Mouse (Mus musculus) intestine, embryonic 14.5 days (tissue): ENCODE data around the gene Cmtm2a. TPM values are rescaled to one million over a fixed set of nuclear protein-coding genes. Genes with fewer than 3 reads are reported as not detected.
A peak's percentile ranks its signal among the peaks of the same experiment; 100 is the strongest.

ENCODE experiments used
- ATAC-seq: fragments of 200-750 bp; cut with Nextera tagmentation; replicated peaks from 2 replicates; pipeline ENCODE4 v1.8.0; 2017; ENCODE audit warnings: low read depth, moderate number of reproducible peaks, moderate TSS enrichment, moderate library complexity; ENCODE audit not compliant: low FRiP score, low TSS enrichment
- DNase-seq: peaks from one replicate; pipeline ENCODE4 v3.0.0-alpha.2; 2018; ENCODE audit warnings: low spot score
- H3K27ac ChIP-seq: fragments of 300-500 bp; sonication (generic); 2 replicates; pipeline ENCODE4 v1.5.1; 2014; ENCODE audit warnings: low read depth, mild to moderate bottlenecking, control low read depth
- H3K27me3 ChIP-seq: fragments of 300-500 bp; sonication (generic); replicated peaks from 2 replicates; pipeline ENCODE4 v1.6.1; 2014; ENCODE audit warnings: low read length, control low read depth; ENCODE audit not compliant: control insufficient read depth, insufficient read depth
- H3K36me3 ChIP-seq: fragments of 300-500 bp; sonication (generic); 2 replicates; pipeline ENCODE4 v1.6.1; 2014; ENCODE audit warnings: low read length, control low read depth; ENCODE audit not compliant: control insufficient read depth, insufficient read depth
- H3K4me1 ChIP-seq: fragments of 300-500 bp; sonication (generic); replicated peaks from 2 replicates; pipeline ENCODE4 v1.6.1; 2014; ENCODE audit warnings: low read length, control low read depth, mixed read lengths; ENCODE audit not compliant: control insufficient read depth, insufficient read depth
- H3K4me2 ChIP-seq: fragments of 300-500 bp; sonication (generic); 2 replicates; pipeline ENCODE4 v1.6.1; 2014; ENCODE audit warnings: low read length
- H3K4me3 ChIP-seq: fragments of 300-500 bp; sonication (generic); 2 replicates; pipeline ENCODE4 v1.5.1; 2014; ENCODE audit warnings: low read depth, low read length, control low read depth, mixed read lengths
- H3K9ac ChIP-seq: fragments of 300-500 bp; sonication (generic); 2 replicates; pipeline ENCODE4 v1.6.1; 2014; ENCODE audit warnings: mild to moderate bottlenecking, low read length
- H3K9me3 ChIP-seq: fragments of 300-500 bp; sonication (generic); 2 replicates; pipeline ENCODE4 v1.6.1; 2016; ENCODE audit warnings: low read length, control low read depth; ENCODE audit not compliant: control insufficient read depth
- WGBS: fragments of 180-500 bp; shearing (Covaris S2); extraction: QIAGEN DNeasy Blood & Tissue Kit; methylation state at CpG from one replicate; pipeline ENCODE4 v1.1.7; 2014; 5-methylcytosine and 5-hydroxymethylcytosine counted together
- polyA plus RNA-seq: library from polyadenylated mRNA; unstranded; fragments of >200 nt; fragmentation: Nextera tagmentation; extraction: Ambion mirVana; gene quantifications from 2 replicates; pipeline ENCODE4 v1.2.1, GENCODE M21; 2014

Cmtm2a gene
- polyA plus RNA-seq, 1 experiment from 2014 or later, result not detected

DNA sequence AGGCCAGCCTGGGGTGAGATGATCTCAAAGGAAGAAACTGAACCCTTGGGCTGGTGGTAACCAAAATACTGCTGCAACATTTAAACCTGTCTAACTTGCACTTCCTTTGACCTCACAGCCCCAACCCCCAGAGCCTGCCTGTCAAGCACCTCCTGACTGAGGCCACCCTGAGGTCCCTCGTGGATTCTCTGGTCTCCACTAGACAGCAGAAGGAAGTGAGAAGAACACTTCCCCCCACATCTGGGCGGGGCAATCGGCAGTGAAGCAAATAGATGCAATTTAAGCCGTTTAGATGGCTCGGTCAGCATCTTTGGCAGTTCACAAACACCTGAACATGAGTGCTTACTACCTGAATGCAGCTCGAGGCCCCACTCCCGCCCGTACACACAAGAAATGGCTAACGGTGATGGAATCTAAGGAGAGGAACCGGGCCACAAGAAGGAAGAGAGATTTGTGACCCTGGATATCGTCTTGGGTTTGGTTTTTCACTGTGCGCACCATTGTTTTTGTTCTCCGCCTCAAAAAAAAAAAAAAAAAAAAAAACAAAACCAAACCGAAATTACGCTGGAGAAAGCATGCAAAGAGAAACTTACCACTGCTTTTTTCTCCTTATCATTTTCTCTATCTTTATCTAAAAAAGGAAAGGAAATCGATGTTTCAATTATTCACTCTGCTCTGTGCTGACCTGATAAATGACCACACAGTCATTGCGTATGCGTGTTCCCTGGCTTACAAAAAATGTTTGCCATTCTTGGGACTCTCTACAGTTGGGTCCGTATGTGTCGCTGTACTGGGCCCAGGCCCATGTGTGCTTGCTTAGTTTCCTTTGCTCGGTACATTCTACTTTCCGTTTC, 45.7 kb downstream of the Cmtm2a start:
- no peak overlapping the region for H3K27ac ChIP-seq
- 67% methylated on average over 22 of the region's 22 CpGs for WGBS

DNA sequence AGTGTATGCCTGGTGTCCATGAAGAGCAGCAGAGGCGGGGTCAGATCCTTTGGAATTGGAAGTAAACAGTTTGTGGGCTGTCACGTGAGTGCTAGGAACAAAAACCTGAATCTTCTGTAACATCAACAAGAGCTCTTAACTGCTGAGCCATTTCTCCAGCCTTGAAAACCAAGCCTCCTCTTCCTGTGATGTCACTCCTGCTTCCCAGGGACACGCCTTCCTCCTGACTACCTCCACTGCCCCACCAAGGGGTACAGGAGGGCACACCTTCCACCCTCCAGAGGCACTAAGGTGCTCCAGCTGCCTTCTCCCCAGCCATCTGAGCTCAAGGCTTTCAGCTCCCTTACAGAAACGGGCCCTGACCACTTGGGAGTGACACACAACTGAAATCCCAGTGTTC, 46.4 kb downstream of the Cmtm2a start:
- Histone ChIP-seq H3K9ac (no peak overlapping the region), H3K9me3 (no peaks in the 10 kb centered on the region), H3K36me3 (peaks cover 25% of the 10 kb centered on the region; the same call in 1 of the 2 replicates), H3K4me2 (no peak overlapping the region), H3K4me1 (peaks cover 14% of the 10 kb centered on the region), H3K27me3 (no peaks in the 10 kb centered on the region), H3K27ac (no peak overlapping the region), H3K4me3 (no peak overlapping the region)
- ATAC-seq, result no peak
- no peak for DNase-seq
- 88% methylated on average over 4 of the region's 4 CpGs for WGBS

More for the DNA sequence above, 45.7 kb downstream of the Cmtm2a start:
- DNase-seq (no peak), ATAC-seq (no peak)
- Histone ChIP-seq H3K27me3 (no peaks in the 10 kb centered on the region), H3K4me2 (peak overlapping the region; percentile 82), H3K4me3 (peak overlapping the region; percentile 85), H3K9me3 (no peaks in the 10 kb centered on the region), H3K9ac (peak overlapping the region; percentile 73; the same call in 1 of the 2 replicates), H3K4me1 (peaks cover 21% of the 10 kb centered on the region), H3K36me3 (peaks cover 18% of the 10 kb centered on the region; the same call in 1 of the 2 replicates)

DNA sequence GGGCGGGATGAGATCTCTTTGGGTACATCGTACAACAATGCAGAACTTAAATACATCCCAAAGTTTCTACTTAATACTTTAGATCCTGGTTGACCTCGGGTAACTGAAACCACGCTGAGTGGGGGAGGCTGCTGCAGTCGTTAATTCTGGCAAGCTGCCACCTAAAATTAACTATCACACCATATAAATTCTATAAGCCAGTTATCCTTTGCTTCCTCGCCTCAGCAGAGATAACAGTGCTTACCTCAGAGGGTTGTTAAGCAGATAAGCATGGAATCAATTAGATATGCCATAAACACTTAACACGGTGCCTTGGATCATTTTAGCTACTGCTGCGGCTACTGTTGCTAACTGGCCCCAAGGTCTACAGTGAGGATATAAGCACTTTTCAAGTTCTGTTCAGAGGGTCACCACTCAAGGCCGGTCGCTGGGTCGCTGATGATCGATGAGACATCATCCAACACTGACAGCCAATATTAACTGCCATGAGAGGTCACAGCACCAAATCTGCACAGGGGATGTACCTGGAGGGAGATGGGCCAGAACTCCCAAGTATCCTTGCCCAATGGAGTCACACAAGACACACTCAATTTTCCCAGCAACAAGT, 50.8 kb downstream of the Cmtm2a start:
- no peaks in the 10 kb centered on the region for H3K27me3 ChIP-seq
- H3K9ac ChIP-seq, result no peak overlapping the region
- ATAC-seq (no peak), DNase-seq (no peak)
- H3K4me2 ChIP-seq, result no peak overlapping the region
- 77% methylated on average over 12 of the region's 12 CpGs for WGBS
- peaks cover 2% of the 10 kb centered on the region; the same call in 1 of the 2 replicates for H3K4me1 ChIP-seq
- H3K4me3 ChIP-seq, result no peak overlapping the region
- H3K27ac ChIP-seq, result no peak overlapping the region
- no peaks in the 10 kb centered on the region for H3K9me3 ChIP-seq
- H3K36me3 ChIP-seq, result peaks cover 64% of the 10 kb centered on the region

DNA sequence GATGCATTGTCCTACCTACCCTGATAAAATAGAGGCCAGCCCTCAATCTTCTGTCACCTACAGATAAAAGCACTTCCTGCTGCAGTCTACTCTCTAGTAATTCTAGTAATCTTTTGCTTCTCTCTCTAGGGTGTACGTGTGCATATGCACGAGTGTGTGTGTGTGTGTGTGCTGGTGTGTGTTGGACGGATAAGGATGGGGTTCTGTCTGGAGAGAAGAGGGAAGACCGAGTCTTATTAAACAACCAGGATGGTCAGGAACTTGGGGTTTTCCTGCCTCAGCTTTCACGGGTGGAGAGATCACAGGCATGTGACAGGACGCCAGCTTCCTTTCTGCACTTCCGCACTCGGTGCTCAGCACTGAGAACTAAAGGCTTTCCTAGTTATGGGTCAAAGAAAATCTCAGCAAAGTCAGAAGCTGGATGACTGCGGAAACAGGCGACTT, 53.5 kb downstream of the Cmtm2a start:
- no peak for ATAC-seq
- no peak for DNase-seq
- Histone ChIP-seq H3K36me3 (peaks cover 67% of the 10 kb centered on the region), H3K27me3 (no peaks in the 10 kb centered on the region), H3K4me2 (no peak overlapping the region), H3K9ac (no peak overlapping the region), H3K4me3 (no peak overlapping the region), H3K27ac (no peak overlapping the region), H3K9me3 (no peaks in the 10 kb centered on the region), H3K4me1 (no peaks in the 10 kb centered on the region)
- 87% methylated on average over 10 of the region's 10 CpGs for WGBS

DNA sequence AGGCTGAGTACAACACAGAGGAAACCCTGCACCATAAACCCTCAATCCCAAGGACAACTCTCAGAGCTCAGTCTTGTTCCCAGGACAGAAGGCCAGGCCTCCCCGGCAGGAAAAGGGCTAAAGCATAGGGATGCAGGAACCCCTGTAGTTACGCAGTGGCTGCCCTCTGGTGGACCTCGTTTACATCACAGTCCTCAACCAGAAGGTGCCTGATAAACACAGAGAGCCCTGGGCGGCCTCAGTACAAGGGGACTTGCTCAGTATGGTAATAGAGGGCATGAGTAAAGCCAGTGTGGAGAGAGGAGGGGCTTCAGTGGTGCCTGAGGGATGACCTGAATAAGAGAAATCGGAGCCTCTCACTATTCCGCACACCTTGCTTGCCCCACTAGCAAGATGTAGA, 58.4 kb downstream of the Cmtm2a start:
- no peak overlapping the region for H3K27ac ChIP-seq
- no peaks in the 10 kb centered on the region for H3K9me3 ChIP-seq
- 42% methylated on average over 6 of the region's 6 CpGs for WGBS
- H3K4me1 ChIP-seq, result no peaks in the 10 kb centered on the region
- no peak overlapping the region for H3K9ac ChIP-seq
- no peaks in the 10 kb centered on the region for H3K27me3 ChIP-seq
- no peak for DNase-seq
- H3K4me3 ChIP-seq, result no peak overlapping the region
- peaks cover 64% of the 10 kb centered on the region for H3K36me3 ChIP-seq
- no peak overlapping the region for H3K4me2 ChIP-seq
- no peak for ATAC-seq

DNA sequence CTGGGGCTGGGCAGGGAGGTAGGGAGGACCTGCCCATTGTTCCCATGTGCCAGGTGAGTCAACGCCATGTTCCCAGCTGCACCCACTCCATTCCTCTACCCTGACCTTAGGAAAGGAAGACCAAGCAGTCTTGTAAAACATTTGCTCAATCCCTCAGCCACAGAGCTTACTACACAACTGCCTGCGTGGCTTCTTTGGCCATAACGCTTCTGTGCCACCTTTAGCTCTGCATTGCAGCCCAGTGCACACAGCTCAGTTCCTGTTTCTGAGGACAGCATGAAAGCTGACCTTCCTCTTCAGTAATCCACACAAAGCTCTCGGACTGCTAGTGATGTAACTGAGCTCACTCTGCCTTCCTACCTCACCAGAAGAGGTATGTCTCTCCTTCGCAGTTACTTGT, 60.1 kb downstream of the Cmtm2a start:
- WGBS, result 95% methylated on average over 5 of the region's 5 CpGs
- H3K27me3 ChIP-seq, result no peaks in the 10 kb centered on the region
- H3K9ac ChIP-seq, result no peak overlapping the region
- DNase-seq (no peak), ATAC-seq (no peak)
- H3K4me2 ChIP-seq, result no peak overlapping the region
- H3K4me1 ChIP-seq, result no peaks in the 10 kb centered on the region
- H3K27ac ChIP-seq, result no peak overlapping the region
- peaks cover 64% of the 10 kb centered on the region for H3K36me3 ChIP-seq
- no peak overlapping the region for H3K4me3 ChIP-seq
- H3K9me3 ChIP-seq, result no peaks in the 10 kb centered on the region

DNA sequence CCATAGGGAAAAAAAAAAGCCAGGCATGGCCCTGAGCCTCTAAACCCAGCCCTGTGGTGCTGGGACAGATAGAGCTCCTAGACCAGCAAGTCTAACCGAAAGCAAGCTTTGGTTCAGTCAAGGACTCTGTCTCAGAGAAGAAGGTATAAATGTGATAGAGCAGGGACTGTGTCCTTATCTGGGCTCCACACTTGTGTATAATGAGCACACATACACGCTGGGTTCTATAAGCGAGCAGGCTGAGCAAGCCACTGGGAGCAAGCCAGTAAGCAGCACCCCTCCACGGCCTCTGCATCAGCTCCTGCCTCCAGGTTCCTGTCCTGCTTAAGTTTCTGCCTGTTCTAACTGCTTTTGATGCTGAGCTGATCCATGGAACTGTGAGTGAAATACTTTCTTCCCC, 60.9 kb downstream of the Cmtm2a start:
- ATAC-seq, result no peak
- Histone ChIP-seq H3K27me3 (no peaks in the 10 kb centered on the region), H3K9me3 (no peaks in the 10 kb centered on the region), H3K4me3 (no peak overlapping the region), H3K36me3 (peaks cover 64% of the 10 kb centered on the region), H3K4me1 (no peaks in the 10 kb centered on the region), H3K4me2 (no peak overlapping the region), H3K27ac (no peak overlapping the region), H3K9ac (no peak overlapping the region)
- no peak for DNase-seq
- WGBS, result 97% methylated on average over 4 of the region's 4 CpGs
